Mouse (Mus musculus): ENCODE measurements around the gene Slc9a9. TPM values are rescaled to one million over a fixed set of nuclear protein-coding genes. Genes with fewer than 3 reads are reported as not detected.

Slc9a9 gene
- polyA plus RNA-seq, 1 experiment = 8.9 TPM

DNA sequence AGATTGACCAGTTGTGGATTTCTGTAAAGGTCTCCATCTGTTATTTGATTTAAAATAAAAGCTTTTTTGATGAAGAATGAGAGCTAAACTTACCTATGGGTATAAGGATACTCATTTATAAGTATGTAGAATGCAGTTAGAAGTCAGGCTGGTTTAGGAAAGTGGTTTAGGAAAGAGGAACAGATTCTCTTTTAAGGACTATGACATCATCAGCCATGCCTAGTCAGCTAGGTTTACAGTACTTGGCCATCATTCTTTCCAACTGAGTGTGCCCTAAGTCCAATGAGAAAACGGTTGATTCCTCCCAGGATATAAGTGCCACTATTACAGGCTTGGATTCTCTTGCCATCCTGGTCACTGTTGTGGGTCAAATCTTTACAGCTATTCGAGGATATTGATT lies 47.0 kb downstream of the Slc9a9 start:
- H3K4me3 ChIP-seq (replicated peaks; ENCODE audit: insufficient read depth, low read depth, low read length) = no peak overlapping the region
- WGBS = 71% methylated on average over 2 of the region's 2 CpGs
- DNase-seq = no peak
- no peak for TF ChIP-seq CTCF (IDR thresholded peaks at IDR 0.05; ENCODE audit: borderline replicate concordance, insufficient read depth, low read depth, low read length)
- no peak for TF ChIP-seq POLR2A (IDR thresholded peaks at IDR 0.05; ENCODE audit: borderline replicate concordance, insufficient read depth, low read length)
- no peak overlapping the region for H3K27ac ChIP-seq (ENCODE audit: insufficient read depth, low read length)
- H3K4me1 ChIP-seq (ENCODE audit: control insufficient read depth, insufficient read depth, low read length) = no peaks in the 10 kb centered on the region
- H3K27me3 ChIP-seq (ENCODE audit: control insufficient read depth, insufficient read depth, low read length) = no peaks in the 10 kb centered on the region

- no peak for DNase-seq
- Histone ChIP-seq H3K27me3 (ENCODE audit: control insufficient read depth, insufficient read depth, low read length) (no peaks in the 10 kb centered on the region), H3K4me1 (ENCODE audit: control insufficient read depth, insufficient read depth, low read length) (no peaks in the 10 kb centered on the region), H3K27ac (ENCODE audit: insufficient read depth, low read length) (no peak overlapping the region), H3K4me3 (replicated peaks; ENCODE audit: insufficient read depth, low read depth, low read length) (no peak overlapping the region)
- TF ChIP-seq CTCF (IDR thresholded peaks at IDR 0.05; ENCODE audit: borderline replicate concordance, insufficient read depth, low read depth, low read length) (no peak), POLR2A (IDR thresholded peaks at IDR 0.05; ENCODE audit: borderline replicate concordance, insufficient read depth, low read length) (no peak)
- WGBS = 85% methylated on average over 2 of the region's 2 CpGs
Measured at GRCm38 (mm10) chr9:94723631-94724030, 53.9 kb downstream of the Slc9a9 start.

DNA sequence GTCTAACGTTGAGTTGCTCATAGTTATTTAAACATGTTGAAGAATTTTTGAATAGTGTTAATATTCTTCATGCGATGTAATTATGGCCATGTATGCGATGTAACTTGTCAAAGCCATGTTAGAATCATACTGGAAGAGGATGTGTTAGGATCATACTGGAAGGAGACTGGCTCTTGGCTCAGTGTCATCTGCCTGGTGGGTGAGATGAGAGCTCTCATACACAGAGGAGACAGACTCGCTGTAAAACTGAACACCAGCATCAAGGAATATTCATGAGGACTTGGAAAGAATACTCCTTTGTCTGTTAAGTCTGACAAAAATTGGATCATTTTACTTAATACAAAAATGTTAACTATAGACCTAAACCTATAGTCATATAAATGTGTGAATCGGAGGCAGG lies 55.4 kb downstream of the Slc9a9 start:
- Histone ChIP-seq H3K4me3 (replicated peaks; ENCODE audit: insufficient read depth, low read depth, low read length) (no peak overlapping the region), H3K27me3 (ENCODE audit: control insufficient read depth, insufficient read depth, low read length) (no peaks in the 10 kb centered on the region), H3K27ac (ENCODE audit: insufficient read depth, low read length) (no peak overlapping the region), H3K4me1 (ENCODE audit: control insufficient read depth, insufficient read depth, low read length) (no peaks in the 10 kb centered on the region)
- DNase-seq = no peak
- no peak for TF ChIP-seq CTCF (IDR thresholded peaks at IDR 0.05; ENCODE audit: borderline replicate concordance, insufficient read depth, low read depth, low read length)
- TF ChIP-seq POLR2A (IDR thresholded peaks at IDR 0.05; ENCODE audit: borderline replicate concordance, insufficient read depth, low read length) = no peak
- 54% methylated on average over 5 of the region's 5 CpGs for WGBS

DNA sequence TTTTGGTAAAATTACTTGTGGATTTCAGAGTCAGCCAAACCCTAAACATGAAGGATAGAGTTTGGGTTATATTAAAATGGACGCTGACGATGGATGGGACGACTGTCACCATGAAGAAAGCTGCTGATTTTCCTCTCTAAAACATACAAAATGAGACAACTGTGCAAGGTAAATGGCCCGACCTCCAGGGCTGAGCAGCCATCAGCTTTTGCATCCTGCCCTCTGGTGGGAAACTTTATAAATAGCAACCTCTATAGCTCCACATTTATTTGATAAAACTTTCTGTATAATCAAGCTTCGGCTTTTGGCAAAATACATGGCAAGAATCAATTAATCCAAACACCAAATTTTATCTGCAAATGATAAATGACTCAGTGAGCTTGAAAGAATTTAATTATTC lies 57.7 kb downstream of the Slc9a9 start:
- 30% methylated on average over 5 of the region's 5 CpGs for WGBS
- Histone ChIP-seq H3K27me3 (ENCODE audit: control insufficient read depth, insufficient read depth, low read length) (no peaks in the 10 kb centered on the region), H3K4me1 (ENCODE audit: control insufficient read depth, insufficient read depth, low read length) (no peaks in the 10 kb centered on the region; the same call in 1 of the 2 replicates), H3K4me3 (replicated peaks; ENCODE audit: insufficient read depth, low read depth, low read length) (no peak overlapping the region), H3K27ac (ENCODE audit: insufficient read depth, low read length) (no peak overlapping the region)
- TF ChIP-seq CTCF (IDR thresholded peaks at IDR 0.05; ENCODE audit: borderline replicate concordance, insufficient read depth, low read depth, low read length) = peak; percentile 70; the same call in 1 of the 2 replicates
- TF ChIP-seq POLR2A (IDR thresholded peaks at IDR 0.05; ENCODE audit: borderline replicate concordance, insufficient read depth, low read length) = no peak
- DNase-seq = peak; percentile 33 to 56

- H3K27me3 ChIP-seq (ENCODE audit: control insufficient read depth, insufficient read depth, low read length) = no peaks in the 10 kb centered on the region
- H3K4me1 ChIP-seq (ENCODE audit: control insufficient read depth, insufficient read depth, low read length) = no peaks in the 10 kb centered on the region; the same call in 1 of the 2 replicates
- no peak for DNase-seq
- H3K27ac ChIP-seq (ENCODE audit: insufficient read depth, low read length) = no peak overlapping the region
- WGBS = 96% methylated on average over 8 of the region's 8 CpGs
- no peak for TF ChIP-seq CTCF (IDR thresholded peaks at IDR 0.05; ENCODE audit: borderline replicate concordance, insufficient read depth, low read depth, low read length)
- no peak for TF ChIP-seq POLR2A (IDR thresholded peaks at IDR 0.05; ENCODE audit: borderline replicate concordance, insufficient read depth, low read length)
- H3K4me3 ChIP-seq (replicated peaks; ENCODE audit: insufficient read depth, low read depth, low read length) = no peak overlapping the region
Measured at GRCm38 (mm10) chr9:94730396-94730795, 60.7 kb downstream of the Slc9a9 start.

- no peak overlapping the region for H3K27ac ChIP-seq (ENCODE audit: insufficient read depth, low read length)
- H3K4me1 ChIP-seq (ENCODE audit: control insufficient read depth, insufficient read depth, low read length) = no peaks in the 10 kb centered on the region; the same call in 1 of the 2 replicates
- no peaks in the 10 kb centered on the region for H3K27me3 ChIP-seq (ENCODE audit: control insufficient read depth, insufficient read depth, low read length)
- TF ChIP-seq POLR2A (IDR thresholded peaks at IDR 0.05; ENCODE audit: borderline replicate concordance, insufficient read depth, low read length) (no peak), CTCF (IDR thresholded peaks at IDR 0.05; ENCODE audit: borderline replicate concordance, insufficient read depth, low read depth, low read length) (no peak)
- no peak for DNase-seq
- WGBS = 39% methylated on average over 6 of the region's 6 CpGs
- H3K4me3 ChIP-seq (replicated peaks; ENCODE audit: insufficient read depth, low read depth, low read length) = no peak overlapping the region
Measured at GRCm38 (mm10) chr9:94732136-94732535, 62.4 kb downstream of the Slc9a9 start.

DNA sequence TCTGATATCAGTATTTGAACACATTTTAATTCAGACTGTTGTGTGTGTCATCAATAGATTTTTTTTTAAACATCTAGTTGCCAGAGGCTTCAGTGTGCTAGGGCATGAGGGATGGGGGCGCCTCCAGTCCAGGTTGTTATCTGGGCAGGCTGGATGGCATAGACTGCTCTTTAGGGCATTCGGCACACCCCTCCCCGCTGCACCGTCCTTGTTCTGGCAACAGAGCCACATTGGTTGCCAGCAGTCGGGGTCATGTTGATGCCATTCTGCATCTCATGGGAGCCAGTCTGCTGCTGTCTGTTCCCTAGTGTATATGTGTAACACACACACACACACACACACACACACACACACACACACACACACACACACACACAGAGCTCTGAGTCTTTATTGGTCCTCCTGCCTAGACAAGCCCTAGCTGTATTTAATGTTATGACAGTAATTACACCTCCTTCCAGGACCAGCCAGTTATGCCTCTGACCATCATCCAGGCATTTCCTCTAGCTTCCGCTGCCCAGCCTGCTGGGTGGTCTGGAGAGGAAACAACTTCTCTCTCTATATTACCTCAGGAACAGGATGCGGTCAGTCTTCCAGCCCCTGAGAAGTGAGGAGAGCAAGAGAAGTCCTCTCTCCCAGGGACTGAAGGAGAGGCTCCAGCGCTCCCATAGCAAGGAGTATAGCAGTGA lies 63.0 kb downstream of the Slc9a9 start:
- Histone ChIP-seq H3K4me1 (ENCODE audit: control insufficient read depth, insufficient read depth, low read length) (no peaks in the 10 kb centered on the region; the same call in 1 of the 2 replicates), H3K27me3 (ENCODE audit: control insufficient read depth, insufficient read depth, low read length) (no peaks in the 10 kb centered on the region), H3K27ac (ENCODE audit: insufficient read depth, low read length) (no peak overlapping the region), H3K4me3 (replicated peaks; ENCODE audit: insufficient read depth, low read depth, low read length) (no peak overlapping the region)
- DNase-seq = peak in 1 of 2 experiments; percentile 19
- 42% methylated on average over 8 of the region's 8 CpGs for WGBS
- no peak for TF ChIP-seq CTCF (IDR thresholded peaks at IDR 0.05; ENCODE audit: borderline replicate concordance, insufficient read depth, low read depth, low read length)
- no peak for TF ChIP-seq POLR2A (IDR thresholded peaks at IDR 0.05; ENCODE audit: borderline replicate concordance, insufficient read depth, low read length)

DNA sequence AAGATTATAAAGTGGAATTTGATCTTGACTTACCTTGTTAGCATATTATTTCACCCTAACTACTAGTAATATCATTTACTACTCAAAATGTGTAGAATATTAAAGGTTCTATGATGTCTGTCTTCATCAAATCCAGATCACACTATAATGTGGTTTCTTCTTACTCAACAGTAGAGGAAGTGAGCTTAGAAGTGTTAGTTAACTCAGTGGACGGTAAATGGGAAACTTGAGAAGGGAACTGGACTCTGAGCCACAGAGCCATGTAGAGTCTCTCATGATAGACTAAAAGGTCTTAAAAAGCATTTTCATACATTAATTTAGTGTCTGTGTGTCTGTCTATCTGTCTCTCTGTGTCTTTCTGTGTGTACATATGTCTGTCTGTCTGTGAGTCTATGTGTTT lies 64.6 kb downstream of the Slc9a9 start:
- 95% methylated on average over 1 of the region's 1 CpGs for WGBS
- DNase-seq = no peak
- Histone ChIP-seq H3K27ac (ENCODE audit: insufficient read depth, low read length) (no peak overlapping the region), H3K4me3 (replicated peaks; ENCODE audit: insufficient read depth, low read depth, low read length) (no peak overlapping the region), H3K27me3 (ENCODE audit: control insufficient read depth, insufficient read depth, low read length) (no peaks in the 10 kb centered on the region), H3K4me1 (ENCODE audit: control insufficient read depth, insufficient read depth, low read length) (no peaks in the 10 kb centered on the region; the same call in 1 of the 2 replicates)
- TF ChIP-seq CTCF (IDR thresholded peaks at IDR 0.05; ENCODE audit: borderline replicate concordance, insufficient read depth, low read depth, low read length) (no peak), POLR2A (IDR thresholded peaks at IDR 0.05; ENCODE audit: borderline replicate concordance, insufficient read depth, low read length) (no peak)

Measured in cerebellum, adult 2 months (tissue).